Mouse (Mus musculus) gastrocnemius, postnatal 10 days (tissue): ENCODE results near the gene B3galnt2. TPM values are rescaled to one million over a fixed set of nuclear protein-coding genes. Genes with fewer than 3 reads are reported as not detected.
"Not testable (repeated sequence)": the region's sequence is repeated elsewhere in the genome, so short reads cannot be mapped to it uniquely, and the experiment has no call there.

Source experiments
- DNase-seq: peaks from one replicate; pipeline ENCODE4 v3.0.0; 2021; ENCODE audit warnings: mixed read lengths
- long read RNA-seq, 2 experiments: library from polyadenylated mRNA; stranded (forward); transcript quantifications; one replicate each; pipeline ENCODE4 v2.0.0; 2021
- total RNA-seq, 2 experiments: library from RNA; stranded (reverse); gene quantifications; 2 replicates each; pipeline ENCODE4 v1.2.3; 2021

The B3galnt2 gene
- 10 to 100 TPM; 32.7 to 40.7 TPM for total RNA-seq
- long read RNA-seq, experiment 1, transcript B3galnt2-201 (12 exons, 3,892 nt) = major isoform, 52 of 83 reads
- long read RNA-seq, experiment 1, partial matches to known transcripts = 5 of 83 reads
- long read RNA-seq, experiment 1, other reads (novel, unspliced or antisense) = 26 of 83 reads
- long read RNA-seq, experiment 2, transcript B3galnt2-201 (12 exons, 3,892 nt) = major isoform, 28 of 59 reads
- long read RNA-seq, experiment 2, partial matches to known transcripts = 11 of 59 reads
- long read RNA-seq, experiment 2, other reads (novel, unspliced or antisense) = 20 of 59 reads

- peak; percentile 91 for DNase-seq
These were observed at the start of gene B3galnt2 for GRCm38 (mm10) chr13:13953874-13954832. TSS of gene B3galnt2 (plus strand) at chr13:13954469.

- DNase-seq = no peak
These were observed 42.9 kb upstream of the B3galnt2 start for GRCm38 (mm10) chr13:13911341-13911740.

- no peak for DNase-seq
These were observed 34.9 kb upstream of the B3galnt2 start for GRCm38 (mm10) chr13:13919396-13919795.

- no peak for DNase-seq
These were observed 31.7 kb upstream of the B3galnt2 start for GRCm38 (mm10) chr13:13922526-13922925.

DNA sequence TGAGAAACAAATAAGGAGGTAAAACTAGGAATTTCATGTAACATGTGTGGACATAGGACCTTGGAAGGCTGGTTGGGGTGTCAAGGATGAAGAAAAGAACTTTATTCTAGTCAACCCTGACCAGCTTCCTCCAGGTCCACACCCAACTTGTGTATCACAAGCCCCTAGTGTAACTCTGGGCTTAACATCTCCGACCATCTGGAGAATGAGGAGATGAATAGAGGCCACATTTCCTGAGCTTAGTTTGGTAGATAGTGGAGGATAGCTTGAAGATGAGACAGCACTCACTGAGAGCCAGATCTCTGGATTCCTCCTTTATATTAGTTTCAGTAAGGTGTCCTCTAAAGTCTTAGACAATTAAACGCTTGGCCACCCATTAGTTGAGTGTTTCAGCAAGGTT lies 24.3 kb upstream of the B3galnt2 start:
- DNase-seq = no peak

- DNase-seq = peak; percentile 50
These were observed 662 bp downstream of the B3galnt2 start for GRCm38 (mm10) chr13:13954931-13955330.

DNA sequence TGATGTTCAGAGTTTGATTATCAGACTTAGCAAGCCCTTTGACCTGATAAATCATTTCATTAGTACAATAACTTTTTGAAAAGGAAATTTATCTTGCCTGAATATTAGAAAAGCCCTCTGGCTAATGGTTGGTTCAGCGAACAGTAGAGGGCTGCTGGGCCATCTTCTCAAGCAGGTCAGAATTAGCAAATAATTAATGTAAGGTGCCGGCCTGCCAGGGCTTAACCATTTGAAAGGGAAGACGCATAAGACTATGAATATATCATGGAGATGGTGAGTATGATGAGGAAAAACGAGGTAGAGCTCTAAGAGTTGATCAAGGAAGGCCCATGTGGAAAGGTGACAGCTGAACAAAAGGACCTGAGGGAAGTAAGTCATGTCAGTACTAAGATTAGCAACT lies 2.4 kb downstream of the B3galnt2 start:
- no peak for DNase-seq

DNA sequence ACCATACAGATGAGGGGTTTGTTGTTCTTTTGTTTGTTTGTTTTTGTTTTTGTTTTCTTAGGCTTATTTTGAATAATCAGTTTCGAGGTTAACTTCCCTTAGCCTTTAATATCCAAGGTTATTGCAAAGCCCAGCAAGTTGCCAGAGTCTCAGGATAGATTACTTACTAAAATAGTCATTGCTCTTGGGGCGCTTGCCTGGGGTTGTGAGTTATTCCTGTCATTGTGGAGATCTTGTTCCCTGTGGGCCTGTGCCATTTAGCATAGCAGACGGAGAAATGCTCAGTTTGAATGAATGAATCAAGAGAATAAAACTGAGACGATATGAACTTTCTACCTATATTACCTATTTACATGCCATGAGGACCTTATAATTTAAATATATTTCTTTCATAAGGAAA lies 5.9 kb downstream of the B3galnt2 start:
- DNase-seq = no peak

DNA sequence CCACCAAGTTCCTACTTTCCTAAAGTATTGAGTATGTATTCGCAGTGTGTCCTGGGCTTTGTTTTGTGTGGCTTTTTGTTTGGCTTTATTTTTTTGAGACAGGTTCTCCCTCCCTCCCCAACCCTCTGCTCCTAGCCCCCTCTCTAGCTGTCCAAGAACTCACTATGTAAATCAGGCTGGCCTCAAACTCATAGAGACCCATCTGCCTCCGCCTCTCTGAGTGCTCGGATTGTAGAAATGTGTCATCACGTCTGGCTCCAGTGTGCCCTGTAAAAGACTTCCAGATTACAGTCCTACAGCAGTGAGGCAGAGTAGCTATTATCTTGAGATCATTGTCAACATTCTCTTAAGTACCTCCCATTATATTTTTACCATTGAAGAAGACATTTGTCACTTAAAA lies 6.8 kb downstream of the B3galnt2 start:
- no peak for DNase-seq

DNA sequence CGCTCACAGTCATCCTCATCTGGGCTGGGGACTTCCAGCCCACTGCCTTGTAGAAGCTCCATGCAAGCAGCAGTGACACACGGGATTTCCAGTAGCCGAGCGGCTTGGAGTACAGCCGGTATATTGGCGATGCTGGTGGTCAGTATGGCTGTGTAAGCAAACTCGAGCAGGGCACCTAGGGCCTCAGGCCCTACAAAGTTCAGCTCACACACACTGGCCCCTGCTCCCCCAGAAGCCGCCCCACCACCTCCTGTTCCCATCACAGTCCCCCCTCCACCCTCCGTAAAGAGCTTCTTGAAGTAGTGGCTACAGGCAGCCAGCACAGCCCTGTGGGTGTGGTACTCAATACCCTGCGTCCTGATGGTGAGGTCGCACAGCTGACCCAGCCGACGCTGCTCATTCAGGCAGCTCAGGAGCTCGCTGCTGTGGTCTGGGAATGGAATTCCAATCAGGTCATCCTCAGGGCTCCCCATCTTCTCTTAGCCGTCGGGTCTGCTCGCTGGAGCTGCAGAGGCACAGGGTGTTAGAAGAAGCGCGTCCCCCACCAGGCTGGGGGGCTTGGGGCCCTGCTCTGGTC lies 11.2 kb downstream of the B3galnt2 start:
- DNase-seq = no peak

GRCm38 (mm10) chr13:13966172-13966571 lies 11.9 kb downstream of the B3galnt2 start:
- DNase-seq = no peak

DNA sequence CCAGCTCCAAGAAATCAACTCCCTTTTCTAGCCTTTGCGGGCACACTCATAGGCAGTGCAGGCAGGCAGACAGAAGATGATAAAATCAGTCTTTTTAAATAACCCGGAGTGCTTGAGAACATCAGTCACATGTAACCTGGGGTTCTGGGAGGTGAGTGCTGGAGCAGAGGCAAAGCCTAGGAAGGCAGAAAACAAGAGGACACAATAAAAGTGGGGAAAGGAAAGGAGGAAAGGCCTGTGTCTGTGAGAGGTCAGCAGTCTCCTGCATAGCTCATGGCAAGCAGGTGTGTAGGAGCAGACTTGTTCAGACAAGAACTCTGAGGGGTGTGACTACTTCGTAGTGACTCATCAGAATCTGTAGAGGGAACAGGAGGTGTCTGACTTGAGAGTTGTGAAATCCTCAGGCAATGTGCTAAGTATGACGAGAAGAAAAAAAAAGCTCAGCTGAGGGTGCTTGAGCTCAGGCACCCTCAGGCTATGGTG lies 14.4 kb downstream of the B3galnt2 start:
- DNase-seq = no peak

DNA sequence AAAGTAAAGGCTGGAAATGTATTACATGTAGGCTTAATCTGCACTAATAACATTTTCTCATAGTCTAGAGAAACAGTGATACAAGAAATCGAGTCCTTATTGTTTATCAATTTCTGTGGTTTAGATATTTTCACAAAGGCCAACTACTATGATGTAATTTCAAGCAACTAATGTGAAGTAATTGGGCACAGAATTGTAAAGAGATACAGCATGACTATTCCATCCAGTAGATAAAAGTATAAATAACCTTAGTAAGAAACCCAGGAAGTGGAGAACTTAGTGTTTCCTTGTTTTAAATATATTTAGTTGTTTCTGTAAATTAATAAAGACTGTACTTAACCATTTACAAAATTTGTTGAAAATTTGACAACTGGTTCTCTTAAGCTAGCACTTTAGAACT lies 15.5 kb downstream of the B3galnt2 start:
- no peak for DNase-seq

GRCm38 (mm10) chr13:13981842-13982241 lies 27.6 kb downstream of the B3galnt2 start:
- not testable (repeated sequence) for DNase-seq

DNA sequence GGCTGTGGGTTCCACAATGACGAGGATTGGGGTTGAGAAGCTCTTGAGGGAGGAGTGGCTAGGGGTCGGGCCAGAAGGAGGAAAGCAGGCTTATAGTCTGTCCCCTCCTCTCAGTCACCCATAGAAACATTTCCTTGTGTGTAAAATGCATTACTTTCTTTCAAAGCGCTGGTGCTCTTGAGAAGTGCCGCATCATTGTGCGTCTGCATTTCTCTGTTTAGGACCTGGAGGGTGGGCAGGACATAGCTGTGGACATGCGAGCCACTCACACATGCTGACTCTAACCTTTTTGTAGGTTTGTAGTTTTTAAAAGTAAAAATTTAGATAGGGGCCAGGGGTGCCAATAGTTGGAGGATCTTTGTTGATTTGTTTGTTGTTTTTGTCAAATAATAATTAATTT lies 29.3 kb downstream of the B3galnt2 start:
- no peak for DNase-seq

GRCm38 (mm10) chr13:13989135-13989534 lies 34.9 kb downstream of the B3galnt2 start:
- DNase-seq = no peak

- no peak for DNase-seq
These were observed 36.1 kb downstream of the B3galnt2 start for GRCm38 (mm10) chr13:13990391-13990790.

- DNase-seq = no peak
These were observed 38.8 kb downstream of the B3galnt2 start for GRCm38 (mm10) chr13:13993041-13993440.

- DNase-seq = peak; percentile 17
These were observed 40.8 kb downstream of the B3galnt2 start for GRCm38 (mm10) chr13:13995046-13995445.

DNA sequence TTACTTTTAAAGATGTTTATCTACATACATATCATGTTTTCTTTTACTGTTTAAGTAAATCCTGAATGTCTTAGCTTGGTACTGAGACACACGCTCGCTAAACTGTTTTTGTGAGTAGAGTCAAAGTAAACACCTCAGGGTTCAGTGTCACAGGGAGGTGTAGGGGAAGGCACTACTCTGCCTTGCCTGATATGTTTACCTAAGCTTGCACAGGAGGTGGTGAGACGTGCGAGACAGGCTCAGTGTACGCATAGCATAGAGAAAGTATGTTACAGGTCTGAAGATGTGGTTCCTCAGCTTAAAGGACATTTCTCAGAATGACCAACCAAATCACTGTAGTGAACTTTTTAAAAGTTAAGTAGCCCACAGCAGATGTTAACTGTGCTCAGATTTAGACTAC lies 43.2 kb downstream of the B3galnt2 start:
- DNase-seq = no peak

- DNase-seq = no peak
These were observed 48.4 kb downstream of the B3galnt2 start for GRCm38 (mm10) chr13:14002706-14003105.

DNA sequence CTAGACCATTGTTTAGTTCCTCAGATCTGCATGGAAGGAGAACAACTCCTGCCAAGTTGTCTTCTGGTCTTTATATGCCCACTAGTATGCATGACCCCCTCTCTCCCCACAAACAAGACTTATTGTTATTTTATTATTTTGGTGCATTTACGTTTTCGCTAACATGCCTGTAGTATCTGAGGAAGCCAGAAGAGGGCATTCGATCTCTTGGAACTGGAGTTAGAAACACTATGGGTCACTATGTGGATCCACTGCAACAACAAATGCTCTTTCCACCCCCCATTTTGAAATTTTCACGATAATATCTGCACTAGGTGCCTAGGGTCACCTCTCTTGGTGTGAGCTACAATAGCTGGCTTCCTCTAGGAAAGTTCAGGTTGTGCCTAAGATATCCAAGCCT lies 49.8 kb downstream of the B3galnt2 start:
- no peak for DNase-seq

GRCm38 (mm10) chr13:14004999-14005398 lies 50.7 kb downstream of the B3galnt2 start:
- no peak for DNase-seq
